In the genomic region with DNA sequence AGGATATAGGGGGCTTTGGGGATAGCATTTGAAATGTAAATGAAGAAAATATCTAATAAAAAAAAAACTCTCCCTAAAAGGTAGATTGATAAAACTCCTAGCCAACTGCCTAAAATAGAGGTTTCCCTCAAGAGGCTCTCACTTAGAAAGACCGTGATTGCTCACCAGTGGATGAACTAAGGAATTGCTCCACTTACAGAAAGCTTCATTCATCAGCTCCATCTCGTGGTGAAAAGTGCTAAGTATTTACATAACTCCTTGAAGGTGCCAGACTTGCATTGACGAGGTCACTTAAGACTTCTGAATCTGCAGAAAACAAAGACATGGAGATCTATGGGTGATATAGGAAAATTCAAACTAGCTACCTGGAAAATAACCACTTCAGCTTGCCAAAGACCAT, we compare ENCODE assay signal across 9 mouse cellular contexts. TPM values are rescaled to one million over a fixed set of nuclear protein-coding genes. Genes with fewer than 3 reads are reported as not detected.
DNase-seq lines count a peak whose midpoint lies in the region; ATAC-seq and TF ChIP-seq lines count a peak whose summit lies in the region.
"Had no signal": no experiment of that assay in that cellular context is flagged by ENCODE, and none has a peak within 500 bp of the region (broad histone marks: within the 10 kb centered on the region; RNA-seq: fewer than 3 reads in every experiment).

No protein-coding gene starts in this region.

- no peaks in the 10 kb centered on the region for H3K9me3 ChIP-seq in kidney, embryonic 14.5 days (ENCODE audit: control insufficient read depth, low read length)
- H3K9me3 ChIP-seq in stomach, postnatal 0 days (ENCODE audit: control insufficient read depth, low read length): no peaks in the 10 kb centered on the region
- H3K9me3 ChIP-seq: megakaryocyte, embryonic 14.5 days had no signal

- H3K9ac ChIP-seq in kidney, embryonic 14.5 days (ENCODE audit: low read depth, low read length): no peak overlapping the region
- H3K9ac ChIP-seq in stomach, postnatal 0 days (ENCODE audit: low read length): no peak overlapping the region

- peak; percentile 67 for TF ChIP-seq CTCF in stomach, postnatal 0 days (IDR thresholded peaks at IDR 0.05; ENCODE audit: low read depth)

- no peaks in the 10 kb centered on the region for H3K4me1 ChIP-seq in kidney, embryonic 14.5 days (ENCODE audit: control insufficient read depth, insufficient read depth, low read length)
- no peaks in the 10 kb centered on the region for H3K4me1 ChIP-seq in stomach, postnatal 0 days (replicated peaks; ENCODE audit: control insufficient read depth, insufficient read depth)
- H3K4me1 ChIP-seq: megakaryocyte, embryonic 14.5 days had no signal

- ATAC-seq in kidney, embryonic 14.5 days (ENCODE audit: low FRiP score, low TSS enrichment): no peak; the same call in 1 of the 2 replicates
- 0 out of 2 replicates have a peak, but pooled peaks have one; percentile 25 for ATAC-seq in common myeloid progenitor, adult 5-6 weeks (replicated peaks; ENCODE audit: low read depth, poor library complexity, severe bottlenecking)
- ATAC-seq in stomach, postnatal 0 days (ENCODE audit: low FRiP score, low TSS enrichment): no peak
- ATAC-seq: inflammation-experienced regulatory T-cells, adult 6 months had no signal

- DNase-seq in kidney, postnatal 10 days: peak; percentile 10
- peak; percentile 47 to 61 for DNase-seq in right cerebral cortex, postnatal 10 days (ENCODE audit: low spot score in 2 of 2)
- no peak for DNase-seq in right cerebral cortex, postnatal 4 days
- DNase-seq in stomach, postnatal 0 days (ENCODE audit: low spot score): no peak
- DNase-seq in adrenal gland, postnatal 14 days: no peak

- H3K27ac ChIP-seq in kidney, embryonic 14.5 days (ENCODE audit: low read depth, low read length): no peak overlapping the region
- no peak overlapping the region for H3K27ac ChIP-seq in stomach, postnatal 0 days (replicated peaks)

- 36% methylated on average over 3 of the region's 3 CpGs for WGBS in kidney, embryonic 14.5 days
- 15% methylated on average over 3 of the region's 3 CpGs for WGBS in stomach, postnatal 0 days

- no peak overlapping the region for H3K4me3 ChIP-seq in kidney, embryonic 14.5 days (ENCODE audit: low read length)
- H3K4me3 ChIP-seq in stomach, postnatal 0 days (ENCODE audit: low read depth, low read length): no peak overlapping the region
- H3K4me3 ChIP-seq: megakaryocyte, embryonic 14.5 days had no signal

- H3K36me3 ChIP-seq in kidney, embryonic 14.5 days (ENCODE audit: control insufficient read depth, insufficient read depth, low read length): no peaks in the 10 kb centered on the region
- no peaks in the 10 kb centered on the region for H3K36me3 ChIP-seq in stomach, postnatal 0 days (ENCODE audit: control insufficient read depth, insufficient read depth, low read length)

- H3K4me2 ChIP-seq in kidney, embryonic 14.5 days (replicated peaks; ENCODE audit: low read depth, low read length): no peak overlapping the region
- H3K4me2 ChIP-seq in stomach, postnatal 0 days (replicated peaks; ENCODE audit: low read depth): no peak overlapping the region

- no peaks in the 10 kb centered on the region for H3K27me3 ChIP-seq in kidney, embryonic 14.5 days (ENCODE audit: control insufficient read depth, insufficient read depth, low read length)
- no peaks in the 10 kb centered on the region for H3K27me3 ChIP-seq in stomach, postnatal 0 days (ENCODE audit: control insufficient read depth, insufficient read depth, low read length)
- H3K27me3 ChIP-seq: megakaryocyte, embryonic 14.5 days had no signal

- TF ChIP-seq EP300 in stomach, postnatal 0 days (optimal IDR thresholded peaks at IDR 0.05): no peak

RNA-seq across cellular contexts. Expression of a gene that starts 17.4 kb away (rescaled TPM):
- polyA plus RNA-seq in kidney, embryonic 14.5 days (2014; fragmentation: Nextera tagmentation; extraction: Ambion mirVana): not detected in 2 replicates
- total RNA-seq in common myeloid progenitor, adult 5-6 weeks (2017): not detected in 2 replicates
- polyA plus RNA-seq in stomach, postnatal 0 days (2015; fragmentation: Nextera tagmentation; extraction: Ambion mirVana): not detected in 2 replicates
- not detected in 2 replicates for total RNA-seq in adrenal gland, postnatal 14 days (2021)
- polyA plus RNA-seq: inflammation-experienced regulatory T-cells, adult 6 months had no signal

RNA-seq across cellular contexts. Expression of a gene that starts 48.0 kb away (rescaled TPM):
- 33.3 and 37.2 TPM in 2 replicates for polyA plus RNA-seq in kidney, embryonic 14.5 days (2014; fragmentation: Nextera tagmentation; extraction: Ambion mirVana)
- 8.3 and 14.6 TPM in 2 replicates for total RNA-seq in common myeloid progenitor, adult 5-6 weeks (2017)
- polyA plus RNA-seq in stomach, postnatal 0 days (2015; fragmentation: Nextera tagmentation; extraction: Ambion mirVana): 56.7 and 60.5 TPM in 2 replicates
- total RNA-seq in adrenal gland, postnatal 14 days (2021): 108 and 147 TPM in 2 replicates

RNA-seq across cellular contexts. Expression of a gene that starts 57.0 kb away (rescaled TPM):
- not detected in 2 replicates for polyA plus RNA-seq in kidney, embryonic 14.5 days (2014; fragmentation: Nextera tagmentation; extraction: Ambion mirVana)
- total RNA-seq in common myeloid progenitor, adult 5-6 weeks (2017): not detected in 2 replicates
- polyA plus RNA-seq in stomach, postnatal 0 days (2015; fragmentation: Nextera tagmentation; extraction: Ambion mirVana): not detected in 2 replicates
- total RNA-seq in adrenal gland, postnatal 14 days (2021): not detected in 2 replicates
- polyA plus RNA-seq: inflammation-experienced regulatory T-cells, adult 6 months had no signal

Comparison
In these comparisons a context has a peak if more than half of its experiments do, and no peak if none do; other contexts are left out.
1. DNase-seq: peak in kidney, postnatal 10 days (single experiment) and right cerebral cortex, postnatal 10 days (2 of 2); none in right cerebral cortex, postnatal 4 days (single experiment), stomach, postnatal 0 days (single experiment) and adrenal gland, postnatal 14 days (single experiment).